In the genomic region with DNA sequence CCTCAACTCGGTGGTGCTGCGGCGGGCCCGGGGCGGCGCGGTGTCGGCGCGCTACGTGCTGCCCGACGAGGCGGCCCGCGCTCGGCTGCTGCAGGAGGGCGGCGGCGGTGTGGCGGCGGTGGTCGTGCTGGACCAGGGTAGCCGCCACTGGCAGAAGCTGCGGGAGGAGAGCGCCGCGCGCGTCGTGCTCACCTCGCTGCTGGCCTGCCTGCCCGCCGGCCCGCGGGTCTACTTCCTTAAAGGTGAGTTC, we compare ENCODE assay signal across 8 mouse cellular contexts. TPM values are rescaled to one million over a fixed set of nuclear protein-coding genes. Genes with fewer than 3 reads are reported as not detected.
A peak's percentile ranks its signal among the peaks of the same experiment; 100 is the strongest.
DNase-seq lines count a peak whose midpoint lies in the region; ATAC-seq and TF ChIP-seq lines count a peak whose summit lies in the region.

No protein-coding gene starts in this region.

- intact Hi-C loops in heart, postnatal 10 days (cut with DNase I) = loop anchor here (2.0 kb wide), 3 partner anchors 25 to 109 kb away; no protein-coding TSS in a partner anchor

- peak overlapping the region; percentile 93 for H3K4me2 ChIP-seq in heart, embryonic 11.5 days
- H3K4me2 ChIP-seq in hindbrain, embryonic 12.5 days (replicated peaks) = peak overlapping the region; percentile 93
- peak overlapping the region; percentile 83 for H3K4me2 ChIP-seq in midbrain, embryonic 13.5 days (replicated peaks)

- H3K4me3 ChIP-seq in heart, embryonic 11.5 days (ENCODE audit: low read depth, low read length) = peak overlapping the region; percentile 76
- H3K4me3 ChIP-seq in ES-Bruce4 (ENCODE audit: low read depth, low read length) = peak overlapping the region; percentile 61
- H3K4me3 ChIP-seq in hindbrain, embryonic 12.5 days = peak overlapping the region; percentile 67
- H3K4me3 ChIP-seq in midbrain, embryonic 13.5 days (replicated peaks) = peak overlapping the region; percentile 62

- peaks cover 31% of the 10 kb centered on the region for H3K4me1 ChIP-seq in heart, embryonic 11.5 days (ENCODE audit: control insufficient read depth, insufficient read depth, low read length)
- H3K4me1 ChIP-seq in ES-Bruce4 (ENCODE audit: control insufficient read depth, insufficient read depth, low read length) = no peaks in the 10 kb centered on the region
- peaks cover 18% of the 10 kb centered on the region for H3K4me1 ChIP-seq in hindbrain, embryonic 12.5 days
- peaks cover 22% of the 10 kb centered on the region for H3K4me1 ChIP-seq in midbrain, embryonic 13.5 days (replicated peaks)

- H3K9me3 ChIP-seq in heart, embryonic 11.5 days (replicated peaks; ENCODE audit: control insufficient read depth, low read length) = no peaks in the 10 kb centered on the region
- H3K9me3 ChIP-seq in ES-Bruce4 (replicated peaks; ENCODE audit: control insufficient read depth, insufficient read depth, low read length, poor library complexity, severe bottlenecking) = no peaks in the 10 kb centered on the region
- H3K9me3 ChIP-seq in hindbrain, embryonic 12.5 days (replicated peaks) = no peaks in the 10 kb centered on the region
- H3K9me3 ChIP-seq in midbrain, embryonic 13.5 days = no peaks in the 10 kb centered on the region

- H3K27me3 ChIP-seq in heart, embryonic 11.5 days (ENCODE audit: control insufficient read depth, insufficient read depth, low read length) = no peaks in the 10 kb centered on the region
- H3K27me3 ChIP-seq in ES-Bruce4 (ENCODE audit: control insufficient read depth, insufficient read depth, low read length, poor library complexity, severe bottlenecking) = no peaks in the 10 kb centered on the region
- H3K27me3 ChIP-seq in hindbrain, embryonic 12.5 days = peaks cover 52% of the 10 kb centered on the region
- peaks cover 43% of the 10 kb centered on the region for H3K27me3 ChIP-seq in midbrain, embryonic 13.5 days

- no peak; the same call in 1 of the 2 replicates for ATAC-seq in heart, embryonic 11.5 days (replicated peaks; ENCODE audit: insufficient number of reproducible peaks, low FRiP score, low TSS enrichment)
- no peak; the same call in 1 of the 2 replicates for ATAC-seq in hindbrain, embryonic 12.5 days (ENCODE audit: low FRiP score)
- ATAC-seq in midbrain, embryonic 13.5 days = no peak

- TF ChIP-seq EP300 in ES-Bruce4 (IDR thresholded peaks at IDR 0.05; ENCODE audit: insufficient read depth, low read depth, low read length) = no peak

- DNase-seq in heart, postnatal 10 days = no peak
- DNase-seq in gastrocnemius, postnatal 25 days = no peak
- no peak for DNase-seq in cerebellum, postnatal 36 days
- no peak for DNase-seq in urinary bladder, postnatal 10 days (ENCODE audit: low spot score)

- peak overlapping the region; percentile 75 for H3K9ac ChIP-seq in heart, embryonic 11.5 days (ENCODE audit: low read depth, low read length)
- peak overlapping the region; percentile 43 for H3K9ac ChIP-seq in ES-Bruce4 (ENCODE audit: low read depth, poor library complexity, severe bottlenecking)
- H3K9ac ChIP-seq in hindbrain, embryonic 12.5 days = peak overlapping the region; percentile 73
- peak overlapping the region; percentile 69 for H3K9ac ChIP-seq in midbrain, embryonic 13.5 days (replicated peaks)

- TF ChIP-seq POLR2A in ES-Bruce4 (IDR thresholded peaks at IDR 0.05; ENCODE audit: insufficient read depth, low read length) = no peak

- H3K36me3 ChIP-seq in heart, embryonic 11.5 days (ENCODE audit: control insufficient read depth, insufficient read depth, low read length) = peaks cover under 1% of the 10 kb centered on the region; the same call in 1 of the 2 replicates
- peaks cover 5% of the 10 kb centered on the region for H3K36me3 ChIP-seq in ES-Bruce4 (ENCODE audit: control insufficient read depth, insufficient read depth, low read length, poor library complexity, severe bottlenecking)
- no peaks in the 10 kb centered on the region for H3K36me3 ChIP-seq in hindbrain, embryonic 12.5 days
- H3K36me3 ChIP-seq in midbrain, embryonic 13.5 days = no peaks in the 10 kb centered on the region

- H3K27ac ChIP-seq in heart, embryonic 11.5 days (ENCODE audit: low read depth, low read length) = peak overlapping the region; percentile 81
- no peak overlapping the region for H3K27ac ChIP-seq in ES-Bruce4 (ENCODE audit: insufficient read depth, low read length)
- H3K27ac ChIP-seq in hindbrain, embryonic 12.5 days = no peak overlapping the region
- no peak overlapping the region for H3K27ac ChIP-seq in midbrain, embryonic 13.5 days

- WGBS in heart, embryonic 11.5 days (ENCODE audit: insufficient replicate concordance) = 0% methylated on average over 17 of the region's 36 CpGs
- WGBS in hindbrain, embryonic 12.5 days = 0% methylated on average over 35 of the region's 36 CpGs
- under 1% methylated on average over 36 of the region's 36 CpGs for WGBS in midbrain, embryonic 13.5 days

- no peak for TF ChIP-seq CTCF in ES-Bruce4 (IDR thresholded peaks at IDR 0.05; ENCODE audit: low read depth, low read length)

RNA-seq across cellular contexts. Expression of a gene that starts 0.5 kb away (rescaled TPM):
- polyA plus RNA-seq in heart, embryonic 11.5 days (2014; fragmentation: Nextera tagmentation; extraction: Ambion mirVana) = 9.2 and 9.4 TPM in 2 replicates
- total RNA-seq in heart, postnatal 10 days (2021) = 10 to 100 TPM; 10.3 to 14.2 TPM
- 15.1 and 15.2 TPM in 2 replicates for polyA plus RNA-seq in ES-Bruce4 (2011; ENCODE audit: insufficient read depth, insufficient read length, low read depth, missing spikeins)
- 2.4 TPM in 2 replicates for polyA plus RNA-seq in hindbrain, embryonic 12.5 days (2016; fragmentation: Nextera tagmentation; extraction: Ambion mirVana)
- polyA plus RNA-seq in midbrain, embryonic 13.5 days (2015; fragmentation: Nextera tagmentation; extraction: Ambion mirVana) = 0.68 and 1.2 TPM in 2 replicates
- total RNA-seq in gastrocnemius, postnatal 25 days (2021) = 1 to 10 TPM; 1.7 to 1.8 TPM

RNA-seq across cellular contexts. Expression of a gene that starts 59.5 kb away (rescaled TPM):
- polyA plus RNA-seq in heart, embryonic 11.5 days (2014; fragmentation: Nextera tagmentation; extraction: Ambion mirVana) = 283 and 319 TPM in 2 replicates
- 100 to 1,000 TPM in 1 of 2 experiments, 10 to 100 TPM in 1; 81.9 to 104 TPM for total RNA-seq in heart, postnatal 10 days (2021)
- polyA plus RNA-seq in ES-Bruce4 (2011; ENCODE audit: insufficient read depth, insufficient read length, low read depth, missing spikeins) = 418 and 422 TPM in 2 replicates
- polyA plus RNA-seq in hindbrain, embryonic 12.5 days (2016; fragmentation: Nextera tagmentation; extraction: Ambion mirVana) = 327 and 336 TPM in 2 replicates
- polyA plus RNA-seq in midbrain, embryonic 13.5 days (2015; fragmentation: Nextera tagmentation; extraction: Ambion mirVana) = 316 and 335 TPM in 2 replicates
- 10 to 100 TPM; 42.5 to 67.6 TPM for total RNA-seq in gastrocnemius, postnatal 25 days (2021)
